Mouse (Mus musculus) heart, embryonic 13.5 days (tissue): ENCODE data around the gene Gphn. TPM values are rescaled to one million over a fixed set of nuclear protein-coding genes. Genes with fewer than 3 reads are reported as not detected.

Source experiments
- ATAC-seq: fragments of 200-750 bp; cut with Nextera tagmentation; 2 replicates; pipeline ENCODE4 v1.8.0; 2017; ENCODE audit warnings: moderate TSS enrichment; ENCODE audit not compliant: insufficient number of reproducible peaks, low FRiP score, low TSS enrichment; ENCODE audit errors: extremely low read depth
- H3K27ac ChIP-seq: fragments of 300-500 bp; sonication (generic); replicated peaks from 2 replicates; pipeline ENCODE4 v1.5.1; 2015; ENCODE audit warnings: moderate library complexity, mild to moderate bottlenecking, inconsistent platforms
- H3K27me3 ChIP-seq: fragments of 300-500 bp; sonication (generic); replicated peaks from 2 replicates; pipeline ENCODE4 v1.6.1; 2015; ENCODE audit warnings: mild to moderate bottlenecking, inconsistent platforms
- H3K36me3 ChIP-seq: fragments of 300-500 bp; sonication (generic); 2 replicates; pipeline ENCODE4 v1.6.1; 2015; ENCODE audit warnings: mild to moderate bottlenecking, inconsistent platforms
- H3K4me1 ChIP-seq: fragments of 300-500 bp; sonication (generic); 2 replicates; pipeline ENCODE4 v1.6.1; 2015; ENCODE audit warnings: inconsistent platforms
- H3K4me2 ChIP-seq: fragments of 300-500 bp; sonication (generic); 2 replicates; pipeline ENCODE4 v1.6.1; 2015; ENCODE audit warnings: inconsistent platforms, mild to moderate bottlenecking, moderate library complexity
- H3K4me3 ChIP-seq: fragments of 300-500 bp; sonication (generic); 2 replicates; pipeline ENCODE4 v1.5.1; 2015; ENCODE audit warnings: moderate library complexity, mild to moderate bottlenecking, inconsistent platforms
- H3K9ac ChIP-seq: fragments of 300-500 bp; sonication (generic); 2 replicates; pipeline ENCODE4 v1.6.1; 2015; ENCODE audit warnings: inconsistent platforms, mild to moderate bottlenecking, moderate library complexity
- H3K9me3 ChIP-seq: fragments of 300-500 bp; sonication (generic); 2 replicates; pipeline ENCODE4 v1.6.1; 2016; ENCODE audit warnings: inconsistent platforms
- WGBS: fragments of 180-500 bp; shearing (Covaris S2); methylation state at CpG from one replicate; pipeline ENCODE4 v1.1.7; 2015; ENCODE audit warnings: mixed read lengths; 5-methylcytosine and 5-hydroxymethylcytosine counted together
- polyA plus RNA-seq: library from polyadenylated mRNA; unstranded; fragments of >200 nt; fragmentation: Nextera tagmentation; extraction: Ambion mirVana; gene quantifications from 2 replicates; pipeline ENCODE4 v1.2.1, GENCODE M21; 2015

Gphn gene
- polyA plus RNA-seq, 1 experiment from 2014 or later: 10.2 TPM

DNA sequence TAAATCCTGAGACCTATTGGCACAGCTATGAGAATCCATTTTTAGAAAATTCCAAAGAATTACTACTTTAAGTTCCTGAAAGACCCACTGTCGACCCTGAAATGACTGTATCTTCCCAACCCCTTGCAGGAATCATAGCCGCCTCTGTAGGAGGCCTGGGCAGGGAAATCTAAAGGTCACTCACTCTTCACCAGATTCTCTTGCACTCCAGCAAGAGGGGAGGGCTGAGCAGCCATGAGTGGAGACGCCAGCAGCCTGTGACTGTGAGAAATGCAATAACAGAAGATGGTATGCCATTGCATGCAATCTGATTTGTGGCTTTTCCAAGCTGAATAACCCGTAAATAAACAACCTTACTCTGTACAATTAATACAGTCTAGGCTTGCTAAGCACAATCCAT is 501.5 kb downstream of the Gphn start:
- H3K9ac ChIP-seq: no peak overlapping the region
- no peaks in the 10 kb centered on the region for H3K9me3 ChIP-seq
- no peak overlapping the region for H3K4me2 ChIP-seq
- no peaks in the 10 kb centered on the region for H3K36me3 ChIP-seq
- no peaks in the 10 kb centered on the region for H3K4me1 ChIP-seq
- no peak overlapping the region for H3K27ac ChIP-seq
- WGBS: 42% methylated on average over 4 of the region's 4 CpGs
- H3K4me3 ChIP-seq: no peak overlapping the region
- ATAC-seq: no peak
- H3K27me3 ChIP-seq: no peaks in the 10 kb centered on the region

Other genes with a start within 250 kb of the Gphn start
- not detected in 2 replicates for gene Gm6657, start 32.1 kb upstream of the Gphn start, polyA plus RNA-seq